ENCODE assay signal across 8 mouse cellular contexts in the genomic region with DNA sequence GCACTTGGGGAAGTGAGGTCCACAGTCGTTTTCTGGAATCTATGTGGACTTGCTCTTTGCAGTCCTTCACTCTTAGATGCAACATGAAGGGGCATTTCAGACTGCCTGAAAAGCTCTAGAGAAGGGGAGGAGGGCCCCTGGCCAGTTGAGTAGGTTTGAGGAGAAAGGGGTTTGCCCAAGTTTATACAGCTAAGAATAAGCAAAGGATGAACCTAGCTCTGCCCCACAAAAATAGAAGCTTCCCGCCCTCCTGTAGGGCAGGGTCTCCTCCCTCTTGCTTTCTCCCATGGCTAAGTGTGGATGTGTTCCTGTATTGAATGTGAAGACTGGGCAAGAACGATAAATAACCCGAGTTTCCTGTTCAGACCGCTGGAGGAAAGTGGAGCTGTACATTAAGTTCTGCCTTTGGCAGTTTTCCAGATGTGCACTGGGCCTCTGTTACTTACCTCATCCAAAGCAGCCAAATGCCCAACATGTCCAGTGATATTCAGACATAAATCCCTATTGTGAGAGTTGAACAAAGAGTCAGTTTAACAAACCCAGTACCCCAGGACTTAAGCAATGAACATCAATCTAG. TPM values are rescaled to one million over a fixed set of nuclear protein-coding genes. Genes with fewer than 3 reads are reported as not detected.
DNase-seq lines count a peak whose midpoint lies in the region; ATAC-seq and TF ChIP-seq lines count a peak whose summit lies in the region.

No protein-coding gene starts in this region.

- H3K9ac ChIP-seq in hindbrain, postnatal 0 days (replicated peaks; ENCODE audit: low read length), result peak overlapping the region; percentile 65
- no peak overlapping the region for H3K9ac ChIP-seq in liver, postnatal 0 days (replicated peaks)

- 0 out of 2 replicates have a peak, but pooled peaks have one; percentile 22 for ATAC-seq in hindbrain, postnatal 0 days
- peak; percentile 47 for ATAC-seq in liver, postnatal 0 days

- no peak for TF ChIP-seq EP300 in liver, postnatal 0 days (IDR thresholded peaks at IDR 0.05; ENCODE audit: low read depth)

- H3K4me2 ChIP-seq in hindbrain, postnatal 0 days (ENCODE audit: low read depth, low read length), result peak overlapping the region; percentile 92
- peak overlapping the region; percentile 71 for H3K4me2 ChIP-seq in liver, postnatal 0 days (ENCODE audit: low read depth, low read length)

- H3K27ac ChIP-seq in forebrain, embryonic 10.5 days, result peak overlapping the region; percentile 90
- peak overlapping the region; percentile 62; the same call in 1 of the 2 replicates for H3K27ac ChIP-seq in hindbrain, postnatal 0 days
- no peak overlapping the region for H3K27ac ChIP-seq in liver, postnatal 0 days (ENCODE audit: low read depth)

- H3K9me3 ChIP-seq in forebrain, embryonic 10.5 days, result peaks cover 6% of the 10 kb centered on the region; the same call in 1 of the 2 replicates
- H3K9me3 ChIP-seq in hindbrain, postnatal 0 days (ENCODE audit: low read length), result no peaks in the 10 kb centered on the region
- no peaks in the 10 kb centered on the region for H3K9me3 ChIP-seq in liver, postnatal 0 days (ENCODE audit: low read length)

- no peaks in the 10 kb centered on the region for H3K36me3 ChIP-seq in forebrain, embryonic 10.5 days (replicated peaks)
- H3K36me3 ChIP-seq in hindbrain, postnatal 0 days (ENCODE audit: insufficient read depth, low read length), result no peaks in the 10 kb centered on the region
- no peaks in the 10 kb centered on the region for H3K36me3 ChIP-seq in liver, postnatal 0 days (replicated peaks; ENCODE audit: insufficient read depth, low read length)

- peaks cover 43% of the 10 kb centered on the region for H3K27me3 ChIP-seq in forebrain, embryonic 10.5 days (ENCODE audit: poor library complexity, severe bottlenecking)
- no peaks in the 10 kb centered on the region for H3K27me3 ChIP-seq in hindbrain, postnatal 0 days (ENCODE audit: insufficient read depth, low read length)
- H3K27me3 ChIP-seq in liver, postnatal 0 days (ENCODE audit: insufficient read depth, low read length), result peaks cover 16% of the 10 kb centered on the region

- WGBS in forebrain, embryonic 10.5 days, result 10% methylated on average over 5 of the region's 5 CpGs
- 8% methylated on average over 5 of the region's 5 CpGs for WGBS in hindbrain, postnatal 0 days
- WGBS in liver, postnatal 0 days (ENCODE audit: insufficient replicate concordance), result 8% methylated on average over 5 of the region's 5 CpGs

- intact Hi-C loops in left cerebral cortex, postnatal 14 days (cut with DNase I), result loop anchor here (5.0 kb wide), 1 partner anchor 84 kb away; no protein-coding TSS in a partner anchor

- TF ChIP-seq CTCF in hindbrain, postnatal 0 days (IDR thresholded peaks at IDR 0.05; ENCODE audit: low read depth), result peak; percentile 10; the same call in 1 of the 2 replicates
- TF ChIP-seq CTCF in liver, postnatal 0 days (IDR thresholded peaks at IDR 0.05; ENCODE audit: low read depth), result no peak

- peaks cover 27% of the 10 kb centered on the region for H3K4me1 ChIP-seq in forebrain, embryonic 10.5 days
- 0 out of 2 replicates have a peak, but pooled peaks cover 4% of the 10 kb centered on the region for H3K4me1 ChIP-seq in hindbrain, postnatal 0 days (ENCODE audit: insufficient read depth, low read length)
- 0 out of 2 replicates have a peak, but pooled peaks cover 4% of the 10 kb centered on the region for H3K4me1 ChIP-seq in liver, postnatal 0 days (ENCODE audit: insufficient read depth)

- H3K4me3 ChIP-seq in forebrain, embryonic 10.5 days, result peak overlapping the region; percentile 80
- H3K4me3 ChIP-seq in hindbrain, postnatal 0 days (ENCODE audit: low read length), result peak overlapping the region; percentile 63
- peak overlapping the region; percentile 52 for H3K4me3 ChIP-seq in liver, postnatal 0 days (ENCODE audit: low read depth, low read length)

- DNase-seq in left cerebral cortex, postnatal 14 days (ENCODE audit: low spot score in 2 of 2), result peak; percentile 11 to 14
- no peak for DNase-seq in left cerebral cortex, adult 11 months (ENCODE audit: low spot score)
- DNase-seq in forebrain, embryonic 10.5 days (ENCODE audit: extremely low spot score, low spot score), result no peak
- peak; percentile 59 for DNase-seq in hindbrain, postnatal 0 days (ENCODE audit: low spot score)
- no peak for DNase-seq in liver, postnatal 0 days
- no peak for DNase-seq in layer of hippocampus, adult 9-10 months (ENCODE audit: low spot score)
- DNase-seq in layer of hippocampus, postnatal 14 days (ENCODE audit: low spot score in 2 of 2), result no peak
- no peak for DNase-seq in thymus, postnatal 36 days

RNA-seq across cellular contexts. Expression of a gene that starts 0.5 kb away (rescaled TPM):
- 1 to 10 TPM; 3.6 to 3.8 TPM for total RNA-seq in left cerebral cortex, postnatal 14 days (2021)
- polyA plus RNA-seq in forebrain, embryonic 10.5 days (2016; fragmentation: Nextera tagmentation; extraction: Ambion mirVana), result 2.5 and 2.9 TPM in 2 replicates
- total RNA-seq in hindbrain, postnatal 0 days (2014; rRNA removed), result 0.54 and 1.4 TPM in 2 replicates
- 0.78 and 0.83 TPM in 2 replicates for polyA plus RNA-seq in hindbrain, postnatal 0 days (2015; fragmentation: Nextera tagmentation; extraction: Ambion mirVana)
- polyA plus RNA-seq in liver, postnatal 0 days (2015; fragmentation: Nextera tagmentation; extraction: Ambion mirVana), result 0.40 and 0.71 TPM in 2 replicates
- total RNA-seq in layer of hippocampus, postnatal 14 days (2021), result 1 to 10 TPM; 4.2 to 4.4 TPM

Comparison
In these comparisons a context has a peak if more than half of its experiments do, and no peak if none do; other contexts are left out.
1. DNase-seq: peak in left cerebral cortex, postnatal 14 days (2 of 2) and hindbrain, postnatal 0 days (single experiment); none in left cerebral cortex, adult 11 months (single experiment), forebrain, embryonic 10.5 days (single experiment), liver, postnatal 0 days (single experiment), layer of hippocampus, adult 9-10 months (single experiment), layer of hippocampus, postnatal 14 days (0 of 2) and thymus, postnatal 36 days (0 of 2).
2. Peak in every context shown above with its lines, with median percentiles within 50 percentile points of each other: H3K4me3 ChIP-seq.